Mouse (Mus musculus) forebrain, embryonic 11.5 days (tissue): ENCODE data around the gene Zfp536. TPM values are rescaled to one million over a fixed set of nuclear protein-coding genes. Genes with fewer than 3 reads are reported as not detected.
A peak's percentile ranks its signal among the peaks of the same experiment; 100 is the strongest.

Experiments
- ATAC-seq: fragments of 200-750 bp; cut with Nextera tagmentation; replicated peaks from 2 replicates; pipeline ENCODE4 v1.8.0; 2017; ENCODE audit warnings: moderate TSS enrichment; ENCODE audit not compliant: low FRiP score
- DNase-seq: peaks from one replicate; pipeline ENCODE4 v3.0.0-alpha.2; 2017; ENCODE audit warnings: low spot score
- H3K27ac ChIP-seq: fragments of 300-500 bp; sonication (generic); 2 replicates; pipeline ENCODE4 v1.5.1; 2014; ENCODE audit warnings: low read depth, low read length
- H3K27me3 ChIP-seq: fragments of 300-500 bp; sonication (generic); 2 replicates; pipeline ENCODE4 v1.6.1; 2014; ENCODE audit warnings: mild to moderate bottlenecking, low read length, mixed read lengths; ENCODE audit not compliant: control insufficient read depth, insufficient read depth
- H3K36me3 ChIP-seq: fragments of 300-500 bp; sonication (generic); 2 replicates; pipeline ENCODE4 v1.6.1; 2014; ENCODE audit warnings: mild to moderate bottlenecking, low read length, moderate library complexity, mixed read lengths; ENCODE audit not compliant: control insufficient read depth, insufficient read depth
- H3K4me1 ChIP-seq: fragments of 300-500 bp; sonication (generic); replicated peaks from 2 replicates; pipeline ENCODE4 v1.6.1; 2014; ENCODE audit warnings: low read length, mixed read lengths; ENCODE audit not compliant: control insufficient read depth, insufficient read depth
- H3K4me2 ChIP-seq: fragments of 300-500 bp; sonication (generic); 2 replicates; pipeline ENCODE4 v1.6.1; 2014; ENCODE audit warnings: low read depth, mild to moderate bottlenecking, low read length, moderate library complexity, mixed read lengths; ENCODE audit not compliant: severe bottlenecking
- H3K4me3 ChIP-seq: fragments of 300-500 bp; sonication (generic); 2 replicates; pipeline ENCODE4 v1.5.1; 2014; ENCODE audit warnings: low read depth, low read length
- H3K9ac ChIP-seq: fragments of 300-500 bp; sonication (generic); 2 replicates; pipeline ENCODE4 v1.6.1; 2014; ENCODE audit warnings: low read length
- H3K9me3 ChIP-seq: fragments of 300-500 bp; sonication (generic); 2 replicates; pipeline ENCODE4 v1.6.1; 2016; ENCODE audit warnings: low read length, mixed read lengths; ENCODE audit not compliant: control insufficient read depth
- WGBS: fragments of 180-500 bp; shearing (Covaris S2); extraction: QIAGEN DNeasy Blood & Tissue Kit; methylation state at CpG from one replicate; pipeline ENCODE4 v1.1.7; 2014; 5-methylcytosine and 5-hydroxymethylcytosine counted together
- polyA plus RNA-seq: library from polyadenylated mRNA; unstranded; fragments of >200 nt; fragmentation: Nextera tagmentation; extraction: Ambion mirVana; gene quantifications from 2 replicates; pipeline ENCODE4 v1.2.1, GENCODE M21; 2014

Gene Zfp536
- 34.4 and 41.8 TPM in 2 replicates for polyA plus RNA-seq

DNA sequence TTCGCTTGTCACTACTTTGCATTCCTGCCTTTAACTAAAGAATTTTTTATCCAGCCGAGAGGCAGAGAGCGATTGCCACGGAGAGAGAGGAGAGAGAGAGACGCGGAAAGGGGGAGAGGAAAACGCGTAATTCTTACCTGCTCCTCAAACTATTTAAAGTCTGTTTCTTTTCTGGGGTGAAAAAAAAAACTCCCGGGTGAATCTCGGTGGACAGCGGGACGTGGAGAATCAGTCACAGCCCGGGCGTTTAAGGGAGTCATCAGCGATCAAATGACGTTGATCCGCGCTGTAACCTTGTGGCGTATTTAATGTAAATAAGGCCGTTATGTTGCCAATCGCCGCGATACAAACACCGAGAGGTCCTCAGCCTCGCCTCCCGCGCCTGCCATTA is at the start of gene Zfp536:
Zfp536 (minus strand) TSS at position 330 of the 391 bp plus-strand sequence.
- peak within 1 kb of the TSS; percentile 88 for H3K27ac ChIP-seq
- peaks cover 7% of the 10 kb centered on the region for H3K27me3 ChIP-seq
- H3K4me2 ChIP-seq: peak within 1 kb of the TSS; percentile 98
- ATAC-seq (no peak), DNase-seq (peak; percentile 63)
- H3K36me3 ChIP-seq: no peaks in the 10 kb centered on the region
- under 1% methylated on average over 27 of the region's 27 CpGs for whole genome bisulfite sequencing
- H3K9me3 ChIP-seq: no peaks in the 10 kb centered on the region
- H3K4me3 ChIP-seq: peak within 1 kb of the TSS; percentile 55
- peak within 1 kb of the TSS; percentile 87 for H3K9ac ChIP-seq
- peaks cover 4% of the 10 kb centered on the region; the same call in 1 of the 2 replicates for H3K4me1 ChIP-seq

DNA sequence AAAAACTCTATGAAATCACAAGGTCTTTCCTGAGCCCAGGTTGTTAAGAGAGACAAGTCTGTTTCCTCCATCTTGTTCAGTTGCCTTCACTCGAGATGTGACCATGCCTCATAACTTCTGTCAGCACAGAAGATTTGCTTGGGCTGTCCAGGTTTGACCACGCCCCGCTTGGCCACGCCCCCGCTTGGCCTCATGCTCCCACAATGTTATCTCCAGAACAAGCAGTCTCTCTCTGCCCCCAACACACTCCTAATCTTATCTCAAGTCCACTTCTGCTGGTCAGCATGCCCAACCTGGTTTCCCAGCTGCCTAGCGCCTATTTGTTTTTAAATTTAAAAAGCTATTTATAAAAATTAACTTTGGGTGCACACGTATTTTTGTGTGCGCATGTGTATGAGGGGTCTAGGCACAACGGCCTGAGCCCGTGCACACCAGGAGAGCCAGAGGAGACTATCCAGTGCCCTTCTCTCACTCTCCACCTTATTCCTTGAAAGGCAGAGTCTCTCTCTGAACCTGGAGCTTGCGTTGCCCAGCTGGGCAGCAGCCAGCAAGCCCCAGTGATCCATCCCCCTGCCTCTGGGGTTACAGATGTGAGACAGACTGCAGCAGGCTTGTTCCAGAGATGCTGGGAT is 47.3 kb upstream of the Zfp536 start:
- WGBS: 82% methylated on average over 11 of the region's 11 CpGs
- Histone ChIP-seq H3K4me2 (no peak overlapping the region), H3K27ac (no peak overlapping the region), H3K36me3 (no peaks in the 10 kb centered on the region), H3K27me3 (no peaks in the 10 kb centered on the region), H3K9me3 (no peaks in the 10 kb centered on the region), H3K4me3 (no peak overlapping the region), H3K9ac (no peak overlapping the region), H3K4me1 (no peaks in the 10 kb centered on the region)
- ATAC-seq (no peak), DNase-seq (no peak)

DNA sequence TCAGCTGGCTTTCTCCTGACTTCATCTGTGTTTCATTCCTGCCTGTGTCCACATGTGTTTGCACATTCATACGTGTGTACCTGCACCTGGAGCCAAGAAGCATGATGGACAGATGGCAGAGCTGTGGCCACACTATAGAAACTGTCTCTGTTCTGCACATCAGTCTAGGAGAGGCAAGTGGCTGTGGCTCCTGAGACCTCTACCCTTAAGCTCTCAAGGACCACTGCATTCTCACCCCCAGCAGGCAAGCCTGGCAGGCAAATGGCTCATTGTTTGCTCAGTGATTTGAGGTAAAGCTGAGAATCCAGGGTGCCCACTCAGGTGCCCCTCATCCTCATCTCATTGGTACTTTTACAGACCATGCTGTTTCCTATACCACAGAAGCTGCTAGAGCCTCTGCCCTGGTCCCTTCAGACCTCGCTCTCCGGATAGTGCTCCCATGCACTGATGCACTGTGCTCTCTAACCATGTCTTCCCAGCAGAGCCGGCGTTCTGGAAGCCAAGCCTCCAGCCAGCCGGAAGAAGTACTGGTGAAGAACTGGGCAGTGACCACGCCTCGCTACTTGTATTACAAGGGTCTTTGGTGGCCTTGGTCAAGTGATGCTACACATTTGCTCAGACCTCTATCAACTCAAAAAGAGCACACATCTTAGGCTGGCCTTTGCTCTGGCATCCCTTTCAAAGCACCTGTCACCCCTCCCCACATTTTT is 45.3 kb upstream of the Zfp536 start:
- Histone ChIP-seq H3K9ac (no peak overlapping the region), H3K27me3 (no peaks in the 10 kb centered on the region), H3K9me3 (no peaks in the 10 kb centered on the region), H3K4me3 (no peak overlapping the region), H3K36me3 (no peaks in the 10 kb centered on the region), H3K4me1 (no peaks in the 10 kb centered on the region), H3K27ac (no peak overlapping the region), H3K4me2 (no peak overlapping the region)
- DNase-seq (peak; percentile 13), ATAC-seq (no peak)
- 86% methylated on average over 8 of the region's 8 CpGs for WGBS

GRCm38 (mm10) chr7:37816901-37817300 is 43.5 kb upstream of the Zfp536 start:
- H3K9ac ChIP-seq: no peak overlapping the region
- H3K27ac ChIP-seq: no peak overlapping the region
- ATAC-seq (no peak), DNase-seq (no peak)
- no peaks in the 10 kb centered on the region for H3K27me3 ChIP-seq
- no peaks in the 10 kb centered on the region for H3K9me3 ChIP-seq
- H3K4me2 ChIP-seq: no peak overlapping the region
- no peaks in the 10 kb centered on the region for H3K4me1 ChIP-seq
- no peak overlapping the region for H3K4me3 ChIP-seq
- WGBS: 84% methylated on average over 7 of the region's 7 CpGs
- no peaks in the 10 kb centered on the region for H3K36me3 ChIP-seq

DNA sequence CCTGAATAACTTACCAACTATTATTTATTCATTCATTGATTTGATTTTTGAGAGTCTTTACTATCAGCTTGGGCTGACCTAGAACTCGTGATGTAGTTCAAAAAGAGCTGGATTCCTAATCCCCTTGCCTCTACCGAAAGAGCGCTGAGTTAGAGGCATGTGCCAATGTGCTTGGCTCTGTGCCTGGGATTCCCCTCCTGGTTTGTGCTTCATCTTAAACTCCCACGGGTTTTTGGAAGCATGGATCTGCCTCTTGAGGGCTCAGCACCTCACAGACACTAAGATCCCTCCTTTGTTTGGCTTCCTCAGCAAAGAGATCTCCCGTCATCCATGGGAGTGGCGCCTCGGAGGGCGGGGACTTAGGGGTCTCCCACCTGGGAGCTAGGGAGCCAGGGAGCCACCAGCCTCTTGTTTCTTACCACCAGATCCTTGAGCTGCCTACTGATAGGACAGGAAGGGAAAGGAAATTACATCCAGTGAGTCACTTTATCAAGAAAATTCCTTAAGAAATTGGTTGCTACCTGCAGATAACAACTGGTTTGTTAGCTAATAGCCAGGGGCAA is 41.5 kb upstream of the Zfp536 start:
- 56% methylated on average over 8 of the region's 8 CpGs for WGBS
- no peaks in the 10 kb centered on the region for H3K4me1 ChIP-seq
- no peak overlapping the region for H3K4me2 ChIP-seq
- no peak overlapping the region for H3K27ac ChIP-seq
- no peak overlapping the region for H3K9ac ChIP-seq
- DNase-seq (no peak), ATAC-seq (no peak)
- no peaks in the 10 kb centered on the region for H3K9me3 ChIP-seq
- H3K27me3 ChIP-seq: no peaks in the 10 kb centered on the region
- no peaks in the 10 kb centered on the region for H3K36me3 ChIP-seq
- no peak overlapping the region for H3K4me3 ChIP-seq

DNA sequence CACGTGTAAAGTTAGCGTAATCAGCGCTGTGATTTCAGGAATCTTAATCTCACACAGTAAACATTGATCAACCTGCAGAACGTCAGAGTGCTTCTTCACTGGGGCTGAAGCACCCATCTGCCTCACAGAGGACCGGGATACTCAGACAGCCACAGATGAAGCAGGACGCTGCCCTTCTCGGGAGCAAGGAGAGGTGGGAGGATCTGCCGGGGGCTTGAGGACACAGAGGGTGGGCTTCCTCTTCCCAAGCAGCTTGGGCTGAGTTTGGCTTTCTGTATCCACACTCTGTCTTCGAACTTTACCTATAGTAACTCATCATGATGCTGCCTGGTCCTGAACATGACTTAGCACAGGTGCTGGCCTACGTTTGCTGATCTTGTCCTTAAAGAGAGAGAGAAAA is 40.2 kb upstream of the Zfp536 start:
- DNase-seq: peak; percentile 43
- WGBS: 83% methylated on average over 10 of the region's 10 CpGs
- no peak for ATAC-seq
- Histone ChIP-seq H3K4me2 (no peak overlapping the region), H3K9ac (no peak overlapping the region), H3K36me3 (no peaks in the 10 kb centered on the region), H3K4me3 (no peak overlapping the region), H3K27me3 (no peaks in the 10 kb centered on the region), H3K27ac (no peak overlapping the region), H3K9me3 (no peaks in the 10 kb centered on the region), H3K4me1 (no peaks in the 10 kb centered on the region)

DNA sequence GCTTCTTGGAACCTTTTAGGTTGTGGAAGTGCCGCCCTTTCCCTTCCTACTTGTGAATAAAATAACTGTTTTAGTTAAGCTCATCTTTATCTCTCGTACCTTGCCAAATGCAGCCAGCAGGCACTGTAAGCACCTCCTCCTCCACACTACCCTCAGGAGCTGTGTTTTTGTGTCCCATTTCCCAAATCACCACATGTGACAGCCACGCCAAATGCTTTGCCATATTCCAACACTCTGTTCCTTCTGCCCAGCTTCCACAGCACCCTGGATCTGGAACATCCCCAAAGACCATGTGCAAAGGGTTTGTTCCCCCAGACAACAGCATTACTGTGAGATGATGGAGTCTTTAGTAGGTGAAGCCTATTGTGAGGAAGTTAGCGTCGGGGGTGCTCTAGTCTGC is 36.5 kb upstream of the Zfp536 start:
- no peak overlapping the region for H3K4me2 ChIP-seq
- H3K4me3 ChIP-seq: no peak overlapping the region
- H3K4me1 ChIP-seq: no peaks in the 10 kb centered on the region
- WGBS: 95% methylated on average over 5 of the region's 5 CpGs
- H3K9ac ChIP-seq: no peak overlapping the region
- H3K27me3 ChIP-seq: no peaks in the 10 kb centered on the region
- H3K27ac ChIP-seq: no peak overlapping the region
- H3K9me3 ChIP-seq: no peaks in the 10 kb centered on the region
- DNase-seq (peak; percentile 7), ATAC-seq (no peak)
- H3K36me3 ChIP-seq: no peaks in the 10 kb centered on the region

DNA sequence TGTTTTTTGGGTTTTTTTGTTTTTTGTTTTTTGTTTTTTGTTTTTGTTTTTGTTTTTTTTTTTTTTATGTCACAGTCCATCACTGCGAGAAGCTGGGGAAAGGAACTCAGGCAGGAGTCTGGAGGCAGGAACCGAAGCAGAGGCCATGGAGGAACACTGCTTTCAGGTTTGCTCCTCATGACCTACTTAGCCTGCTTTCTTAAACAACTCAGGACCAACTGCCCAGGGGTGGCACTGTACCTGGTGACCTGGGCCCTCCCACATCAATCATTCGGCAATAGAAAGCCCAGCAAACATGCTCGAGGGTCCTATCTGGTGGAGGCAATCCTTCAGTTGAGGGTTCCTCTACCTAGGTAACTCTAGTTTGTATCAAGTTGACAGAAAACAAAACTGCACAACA is 35.6 kb upstream of the Zfp536 start:
- Histone ChIP-seq H3K9me3 (no peaks in the 10 kb centered on the region), H3K4me1 (no peaks in the 10 kb centered on the region), H3K4me3 (no peak overlapping the region), H3K27ac (no peak overlapping the region), H3K27me3 (no peaks in the 10 kb centered on the region), H3K9ac (no peak overlapping the region), H3K4me2 (no peak overlapping the region), H3K36me3 (no peaks in the 10 kb centered on the region)
- ATAC-seq (no peak), DNase-seq (no peak)
- 93% methylated on average over 4 of the region's 4 CpGs for WGBS
